Comparison of ENCODE assay signal across 8 mouse cellular contexts in genomic region chr9:107555031-107555457, GRCm38 (mm10). TPM values are rescaled to one million over a fixed set of nuclear protein-coding genes. Genes with fewer than 3 reads are reported as not detected.
DNase-seq lines count a peak whose midpoint lies in the region; ATAC-seq and TF ChIP-seq lines count a peak whose summit lies in the region.

No protein-coding gene starts in this region.

- peak overlapping the region; percentile 97 for H3K27ac ChIP-seq in spleen, adult 2 months (ENCODE audit: insufficient read depth, low read length)
- H3K27ac ChIP-seq in embryonic facial prominence, embryonic 15.5 days (replicated peaks) = peak overlapping the region; percentile 97
- H3K27ac ChIP-seq in heart, embryonic 14.5 days (replicated peaks in 1 of 2; ENCODE audit: control insufficient read depth in 1 of 2, insufficient read depth in 1 of 2, low read depth in 2 of 2, low read length in 2 of 2) = peak overlapping the region; percentile 97 to 99
- H3K27ac ChIP-seq in kidney, postnatal 0 days = peak overlapping the region; percentile 97
- peak overlapping the region; percentile 97 for H3K27ac ChIP-seq in stomach, embryonic 14.5 days (ENCODE audit: low read length)

- H3K9ac ChIP-seq in embryonic facial prominence, embryonic 15.5 days = peak overlapping the region; percentile 71
- H3K9ac ChIP-seq in heart, embryonic 14.5 days (ENCODE audit: low read length) = peak overlapping the region; percentile 96
- H3K9ac ChIP-seq in kidney, postnatal 0 days (ENCODE audit: low read depth, low read length) = peak overlapping the region; percentile 79
- H3K9ac ChIP-seq in stomach, embryonic 14.5 days (replicated peaks; ENCODE audit: low read depth, low read length) = peak overlapping the region; percentile 85

- DNase-seq in spleen, adult 2 months (ENCODE audit: low read depth in 1 of 2, low spot score in 2 of 2) = peak in 1 of 2 experiments; percentile 42
- DNase-seq in spleen, adult 18-20 months = no peak
- peak; percentile 94 for DNase-seq in kidney, postnatal 0 days (ENCODE audit: low spot score)
- DNase-seq in lung, postnatal 36 days = peak; percentile 87
- no peak for DNase-seq in layer of hippocampus, postnatal 14 days (ENCODE audit: low spot score in 2 of 2)

- H3K4me1 ChIP-seq in spleen, adult 2 months (ENCODE audit: control insufficient read depth, insufficient read depth, insufficient read length) = peaks cover 30% of the 10 kb centered on the region
- peaks cover 64% of the 10 kb centered on the region for H3K4me1 ChIP-seq in embryonic facial prominence, embryonic 15.5 days
- peaks cover 22 to 43% of the 10 kb centered on the region in 2 experiments for H3K4me1 ChIP-seq in heart, embryonic 14.5 days (ENCODE audit: control insufficient read depth in 2 of 2, insufficient read depth in 2 of 2, low read length in 2 of 2)
- H3K4me1 ChIP-seq in kidney, postnatal 0 days (replicated peaks; ENCODE audit: insufficient read depth, low read length) = peaks cover 49% of the 10 kb centered on the region
- peaks cover 46% of the 10 kb centered on the region for H3K4me1 ChIP-seq in stomach, embryonic 14.5 days (ENCODE audit: control insufficient read depth, insufficient read depth, low read length)

- H3K4me2 ChIP-seq in embryonic facial prominence, embryonic 15.5 days (replicated peaks) = peak overlapping the region; percentile 92
- peak overlapping the region; percentile 96 for H3K4me2 ChIP-seq in heart, embryonic 14.5 days (ENCODE audit: low read length)
- H3K4me2 ChIP-seq in kidney, postnatal 0 days (ENCODE audit: low read length) = peak overlapping the region; percentile 83
- H3K4me2 ChIP-seq in stomach, embryonic 14.5 days (replicated peaks; ENCODE audit: low read depth, low read length) = peak overlapping the region; percentile 95

- H3K36me3 ChIP-seq in spleen, adult 2 months (ENCODE audit: control insufficient read depth, insufficient read depth, low read length) = peaks cover 24% of the 10 kb centered on the region
- peaks cover 32% of the 10 kb centered on the region for H3K36me3 ChIP-seq in embryonic facial prominence, embryonic 15.5 days
- peaks cover 37% of the 10 kb centered on the region for H3K36me3 ChIP-seq in heart, embryonic 14.5 days (ENCODE audit: control insufficient read depth, insufficient read depth, low read length)
- peaks cover 27% of the 10 kb centered on the region for H3K36me3 ChIP-seq in kidney, postnatal 0 days (ENCODE audit: insufficient read depth, low read length)
- H3K36me3 ChIP-seq in stomach, embryonic 14.5 days (ENCODE audit: control insufficient read depth, insufficient read depth, low read length) = peaks cover 31% of the 10 kb centered on the region

- TF ChIP-seq CTCF in spleen, adult 2 months (IDR thresholded peaks at IDR 0.05; ENCODE audit: extremely low read depth, insufficient read depth, insufficient read length, insufficient replicate concordance) = no peak
- TF ChIP-seq CTCF in kidney, postnatal 0 days (IDR thresholded peaks at IDR 0.05; ENCODE audit: low read depth) = no peak

- H3K9me3 ChIP-seq in embryonic facial prominence, embryonic 15.5 days (replicated peaks) = no peaks in the 10 kb centered on the region
- H3K9me3 ChIP-seq in heart, embryonic 14.5 days (ENCODE audit: control insufficient read depth, low read length) = no peaks in the 10 kb centered on the region
- no peaks in the 10 kb centered on the region for H3K9me3 ChIP-seq in kidney, postnatal 0 days (replicated peaks; ENCODE audit: low read length)
- no peaks in the 10 kb centered on the region for H3K9me3 ChIP-seq in stomach, embryonic 14.5 days (ENCODE audit: control insufficient read depth, low read depth, low read length)

- H3K27me3 ChIP-seq in spleen, adult 2 months (ENCODE audit: control insufficient read depth, insufficient read depth, low read length) = no peaks in the 10 kb centered on the region
- H3K27me3 ChIP-seq in embryonic facial prominence, embryonic 15.5 days = no peaks in the 10 kb centered on the region
- peaks cover 9% of the 10 kb centered on the region for H3K27me3 ChIP-seq in heart, embryonic 14.5 days (ENCODE audit: control insufficient read depth, insufficient read depth, low read length)
- H3K27me3 ChIP-seq in kidney, postnatal 0 days (ENCODE audit: insufficient read depth, low read length) = no peaks in the 10 kb centered on the region
- H3K27me3 ChIP-seq in stomach, embryonic 14.5 days (ENCODE audit: control insufficient read depth, insufficient read depth, low read length) = no peaks in the 10 kb centered on the region

- peak overlapping the region; percentile 91 for H3K4me3 ChIP-seq in spleen, adult 2 months (ENCODE audit: extremely low read depth, insufficient read depth, insufficient read length)
- peak overlapping the region; percentile 83 for H3K4me3 ChIP-seq in embryonic facial prominence, embryonic 15.5 days (replicated peaks)
- peak overlapping the region; percentile 79 to 87 for H3K4me3 ChIP-seq in heart, embryonic 14.5 days (ENCODE audit: control insufficient read depth in 1 of 2, insufficient read depth in 1 of 2, low read depth in 1 of 2, low read length in 2 of 2)
- H3K4me3 ChIP-seq in kidney, postnatal 0 days (replicated peaks; ENCODE audit: low read depth, low read length) = peak overlapping the region; percentile 70
- H3K4me3 ChIP-seq in stomach, embryonic 14.5 days (ENCODE audit: low read depth, low read length) = peak overlapping the region; percentile 74

- no peak; the same call in 1 of the 2 replicates for ATAC-seq in embryonic facial prominence, embryonic 15.5 days (ENCODE audit: insufficient number of reproducible peaks, low FRiP score, low TSS enrichment, low read depth)
- peak; percentile 23 for ATAC-seq in heart, embryonic 14.5 days (ENCODE audit: insufficient number of reproducible peaks, insufficient read depth, low FRiP score, low read depth)
- ATAC-seq in kidney, postnatal 0 days (replicated peaks; ENCODE audit: low FRiP score, low read depth) = peak; percentile 13
- ATAC-seq in stomach, embryonic 14.5 days (ENCODE audit: insufficient number of reproducible peaks, insufficient read depth, low FRiP score, low read depth) = no peak

- under 1% methylated on average over 23 of the region's 23 CpGs for WGBS in spleen, adult 2 months
- under 1% methylated on average over 23 of the region's 23 CpGs for WGBS in embryonic facial prominence, embryonic 15.5 days
- WGBS in heart, embryonic 14.5 days = 0% methylated on average over 23 of the region's 23 CpGs
- 2% methylated on average over 23 of the region's 23 CpGs for WGBS in kidney, postnatal 0 days
- under 1% methylated on average over 23 of the region's 23 CpGs for WGBS in stomach, embryonic 14.5 days

- TF ChIP-seq POLR2A in spleen, adult 2 months (IDR thresholded peaks at IDR 0.05; ENCODE audit: low read depth, low read length) = no peak

RNA-seq across cellular contexts. Expression of gene Rassf1, which starts 3.7 kb away (rescaled TPM):
- 20.9 and 23.5 TPM in 2 replicates for polyA plus RNA-seq in spleen, adult 2 months (2012; rRNA removed)
- polyA plus RNA-seq in embryonic facial prominence, embryonic 15.5 days (2015; fragmentation: Nextera tagmentation; extraction: Ambion mirVana) = 82.0 and 87.7 TPM in 2 replicates
- polyA plus RNA-seq in heart, embryonic 14.5 days (2014; fragmentation: Nextera tagmentation; extraction: Ambion mirVana) = 42.5 and 47.7 TPM in 2 replicates
- polyA plus RNA-seq in kidney, postnatal 0 days (2015; fragmentation: Nextera tagmentation; extraction: Ambion mirVana) = 49.8 and 53.6 TPM in 2 replicates
- polyA plus RNA-seq in stomach, embryonic 14.5 days (2014; fragmentation: Nextera tagmentation; extraction: Ambion mirVana) = 53.6 and 54.1 TPM in 2 replicates
- total RNA-seq in layer of hippocampus, postnatal 14 days (2021) = 10 to 100 TPM; 14.5 to 16.0 TPM

RNA-seq across cellular contexts. Expression of gene Zmynd10, which starts 7.9 kb away (rescaled TPM):
- polyA plus RNA-seq in spleen, adult 2 months (2012; rRNA removed) = 0.84 and 0.88 TPM in 2 replicates
- polyA plus RNA-seq in embryonic facial prominence, embryonic 15.5 days (2015; fragmentation: Nextera tagmentation; extraction: Ambion mirVana) = 10.7 and 25.9 TPM in 2 replicates
- polyA plus RNA-seq in heart, embryonic 14.5 days (2014; fragmentation: Nextera tagmentation; extraction: Ambion mirVana) = 0.27 TPM in 1 of 2 replicates, not detected in the other
- 6.7 and 7.9 TPM in 2 replicates for polyA plus RNA-seq in kidney, postnatal 0 days (2015; fragmentation: Nextera tagmentation; extraction: Ambion mirVana)
- polyA plus RNA-seq in stomach, embryonic 14.5 days (2014; fragmentation: Nextera tagmentation; extraction: Ambion mirVana) = 0.52 and 0.74 TPM in 2 replicates
- 1 to 10 TPM; 2.0 to 3.7 TPM for total RNA-seq in layer of hippocampus, postnatal 14 days (2021)

RNA-seq across cellular contexts. Expression of gene Tusc2, which starts 8.0 kb away (rescaled TPM):
- polyA plus RNA-seq in spleen, adult 2 months (2012; rRNA removed) = 32.5 and 49.1 TPM in 2 replicates
- 42.9 and 43.6 TPM in 2 replicates for polyA plus RNA-seq in embryonic facial prominence, embryonic 15.5 days (2015; fragmentation: Nextera tagmentation; extraction: Ambion mirVana)
- polyA plus RNA-seq in heart, embryonic 14.5 days (2014; fragmentation: Nextera tagmentation; extraction: Ambion mirVana) = 49.0 and 53.0 TPM in 2 replicates
- 52.1 and 53.0 TPM in 2 replicates for polyA plus RNA-seq in kidney, postnatal 0 days (2015; fragmentation: Nextera tagmentation; extraction: Ambion mirVana)
- 36.2 and 40.3 TPM in 2 replicates for polyA plus RNA-seq in stomach, embryonic 14.5 days (2014; fragmentation: Nextera tagmentation; extraction: Ambion mirVana)
- total RNA-seq in layer of hippocampus, postnatal 14 days (2021) = 10 to 100 TPM; 63.0 to 64.1 TPM

RNA-seq across cellular contexts. Expression of gene Hyal2, which starts 12.7 kb away (rescaled TPM):
- polyA plus RNA-seq in spleen, adult 2 months (2012; rRNA removed) = 38.1 and 44.3 TPM in 2 replicates
- 97.5 and 98.4 TPM in 2 replicates for polyA plus RNA-seq in embryonic facial prominence, embryonic 15.5 days (2015; fragmentation: Nextera tagmentation; extraction: Ambion mirVana)
- 94.1 and 103 TPM in 2 replicates for polyA plus RNA-seq in heart, embryonic 14.5 days (2014; fragmentation: Nextera tagmentation; extraction: Ambion mirVana)
- 87.7 and 88.8 TPM in 2 replicates for polyA plus RNA-seq in kidney, postnatal 0 days (2015; fragmentation: Nextera tagmentation; extraction: Ambion mirVana)
- 119 and 127 TPM in 2 replicates for polyA plus RNA-seq in stomach, embryonic 14.5 days (2014; fragmentation: Nextera tagmentation; extraction: Ambion mirVana)
- total RNA-seq in layer of hippocampus, postnatal 14 days (2021) = 10 to 100 TPM; 14.6 to 16.8 TPM

RNA-seq across cellular contexts. Expression of gene Nprl2, which starts 13.0 kb away (rescaled TPM):
- polyA plus RNA-seq in spleen, adult 2 months (2012; rRNA removed) = 24.4 and 26.3 TPM in 2 replicates
- polyA plus RNA-seq in embryonic facial prominence, embryonic 15.5 days (2015; fragmentation: Nextera tagmentation; extraction: Ambion mirVana) = 41.9 and 48.0 TPM in 2 replicates
- polyA plus RNA-seq in heart, embryonic 14.5 days (2014; fragmentation: Nextera tagmentation; extraction: Ambion mirVana) = 28.4 and 31.6 TPM in 2 replicates
- polyA plus RNA-seq in kidney, postnatal 0 days (2015; fragmentation: Nextera tagmentation; extraction: Ambion mirVana) = 43.8 and 45.5 TPM in 2 replicates
- 44.7 and 46.0 TPM in 2 replicates for polyA plus RNA-seq in stomach, embryonic 14.5 days (2014; fragmentation: Nextera tagmentation; extraction: Ambion mirVana)
- 10 to 100 TPM; 28.7 to 34.5 TPM for total RNA-seq in layer of hippocampus, postnatal 14 days (2021)

Comparison
In these comparisons a context has a peak if more than half of its experiments do, and no peak if none do; other contexts are left out.
1. DNase-seq: peak in kidney, postnatal 0 days (single experiment) and lung, postnatal 36 days (single experiment); none in spleen, adult 18-20 months (0 of 2) and layer of hippocampus, postnatal 14 days (0 of 2).
2. ATAC-seq: peak in heart, embryonic 14.5 days (single experiment) and kidney, postnatal 0 days (single experiment); none in embryonic facial prominence, embryonic 15.5 days (single experiment) and stomach, embryonic 14.5 days (single experiment).
3. Peak in every context shown above with its lines, with median percentiles within 50 percentile points of each other: H3K27ac ChIP-seq, H3K4me3 ChIP-seq, H3K4me2 ChIP-seq and H3K9ac ChIP-seq.